Mouse (Mus musculus) testis, adult 2 months (tissue): ENCODE measurements at regions not wholly inside any gene's neighbourhood (a gene's known extent, or its start where the extent isn't known, plus 50 kb on each side); places are given as distances from the start of the nearest gene placed in this dataset.

ENCODE experiments used
- CTCF ChIP-seq: fragments of 200-500 bp; IDR thresholded peaks from 2 replicates; pipeline ENCODE4 v1.5.1; 2012; ENCODE audit warnings: low read depth, mild to moderate bottlenecking, inconsistent platforms, low read length, moderate library complexity; ENCODE audit not compliant: control insufficient read depth, insufficient read depth, insufficient replicate concordance
- POLR2A ChIP-seq: fragments of 200-500 bp; IDR thresholded peaks from 2 replicates; pipeline ENCODE4 v1.6.1; 2012; ENCODE audit warnings: low read depth, mild to moderate bottlenecking, inconsistent platforms, low read length, moderate library complexity; ENCODE audit not compliant: control insufficient read depth

- TF ChIP-seq POLR2A (no peak), CTCF (no peak)
Measured at GRCm38 (mm10) chr4:45648884-45649577, 116.8 kb upstream of the Shb start.
